Mouse (Mus musculus): ENCODE results near the gene Lonp1. TPM values are rescaled to one million over a fixed set of nuclear protein-coding genes. Genes with fewer than 3 reads are reported as not detected.
"Not testable (repeated sequence)": the region's sequence is repeated elsewhere in the genome, so short reads cannot be mapped to it uniquely, and the experiment has no call there.

Lonp1 gene
- total and polyA plus RNA-seq, 2 experiments from 2014 or later = 40.1 to 69.5 TPM

GRCm38 (mm10) chr17:56654771-56655170 is 28.1 kb upstream of the Lonp1 start:
- Histone ChIP-seq H3K27me3 (ENCODE audit: insufficient read depth, low read length) (no peaks in the 10 kb centered on the region), H3K36me3 (ENCODE audit: insufficient read depth, low read length) (no peaks in the 10 kb centered on the region), H3K4me3 (ENCODE audit: low read depth, low read length) (no peak overlapping the region), H3K27ac (ENCODE audit: low read depth, low read length) (no peak overlapping the region), H3K9ac (replicated peaks; ENCODE audit: low read length, poor library complexity, severe bottlenecking) (no peak overlapping the region), H3K4me2 (ENCODE audit: low read depth, low read length, poor library complexity, severe bottlenecking) (no peak overlapping the region), H3K9me3 (ENCODE audit: low read length) (no peaks in the 10 kb centered on the region), H3K4me1 (ENCODE audit: insufficient read depth, low read length) (no peaks in the 10 kb centered on the region)
- DNase-seq (ENCODE audit: low spot score) = no peak
- WGBS = 74% methylated on average over 2 of the region's 2 CpGs
- TF ChIP-seq CTCF (IDR thresholded peaks at IDR 0.05) = no peak
- no peak for ATAC-seq (ENCODE audit: low FRiP score)

DNA sequence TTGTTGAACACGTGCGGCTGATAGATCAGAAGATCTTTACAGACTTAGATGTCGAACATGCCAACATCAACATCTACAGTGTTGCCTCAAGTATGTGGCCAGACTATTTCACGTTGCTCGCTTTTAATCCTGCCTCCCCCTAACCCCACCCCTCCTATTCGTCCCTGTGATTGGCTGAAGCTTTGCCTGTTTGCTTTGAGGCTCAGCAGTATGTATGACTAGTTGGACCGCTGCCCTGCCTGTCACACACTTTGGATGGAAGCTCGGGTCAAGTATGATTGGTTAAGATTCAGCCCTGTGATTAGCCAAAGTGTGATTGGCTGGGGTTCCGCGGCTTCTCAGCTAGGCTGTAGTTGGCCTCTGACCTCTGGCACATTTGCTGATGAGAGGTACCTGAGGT is 25.1 kb upstream of the Lonp1 start:
- H3K4me1 ChIP-seq (ENCODE audit: insufficient read depth, low read length) = no peaks in the 10 kb centered on the region
- no peak overlapping the region for H3K9ac ChIP-seq (replicated peaks; ENCODE audit: low read length, poor library complexity, severe bottlenecking)
- H3K36me3 ChIP-seq (ENCODE audit: insufficient read depth, low read length) = no peaks in the 10 kb centered on the region
- no peak overlapping the region for H3K4me3 ChIP-seq (ENCODE audit: low read depth, low read length)
- DNase-seq (ENCODE audit: low spot score) (peak; percentile 22), ATAC-seq (ENCODE audit: low FRiP score) (no peak)
- 41% methylated on average over 10 of the region's 10 CpGs for WGBS
- no peak for TF ChIP-seq CTCF (IDR thresholded peaks at IDR 0.05)
- no peak overlapping the region for H3K27ac ChIP-seq (ENCODE audit: low read depth, low read length)
- H3K27me3 ChIP-seq (ENCODE audit: insufficient read depth, low read length) = no peaks in the 10 kb centered on the region
- no peak overlapping the region for H3K4me2 ChIP-seq (ENCODE audit: low read depth, low read length, poor library complexity, severe bottlenecking)
- no peaks in the 10 kb centered on the region for H3K9me3 ChIP-seq (ENCODE audit: low read length)

GRCm38 (mm10) chr17:56647546-56647945 is 20.9 kb upstream of the Lonp1 start:
- no peak for ATAC-seq (ENCODE audit: low FRiP score)
- Histone ChIP-seq H3K9me3 (ENCODE audit: low read length) (no peaks in the 10 kb centered on the region), H3K27me3 (ENCODE audit: insufficient read depth, low read length) (no peaks in the 10 kb centered on the region), H3K36me3 (ENCODE audit: insufficient read depth, low read length) (no peaks in the 10 kb centered on the region), H3K4me1 (ENCODE audit: insufficient read depth, low read length) (no peaks in the 10 kb centered on the region), H3K4me3 (ENCODE audit: low read depth, low read length) (no peak overlapping the region), H3K27ac (ENCODE audit: low read depth, low read length) (no peak overlapping the region), H3K9ac (replicated peaks; ENCODE audit: low read length, poor library complexity, severe bottlenecking) (no peak overlapping the region), H3K4me2 (ENCODE audit: low read depth, low read length, poor library complexity, severe bottlenecking) (no peak overlapping the region)
- WGBS = 58% methylated on average over 11 of the region's 13 CpGs
- no peak for TF ChIP-seq CTCF (IDR thresholded peaks at IDR 0.05)
- DNase-seq (ENCODE audit: low spot score) = no peak

GRCm38 (mm10) chr17:56643237-56643636 is 16.6 kb upstream of the Lonp1 start:
- no peaks in the 10 kb centered on the region for H3K36me3 ChIP-seq (ENCODE audit: insufficient read depth, low read length)
- no peak overlapping the region for H3K4me3 ChIP-seq (ENCODE audit: low read depth, low read length)
- no peak for TF ChIP-seq CTCF (IDR thresholded peaks at IDR 0.05)
- DNase-seq (ENCODE audit: low spot score) = no peak
- WGBS = 82% methylated on average over 4 of the region's 4 CpGs
- ATAC-seq (ENCODE audit: low FRiP score) = no peak
- no peaks in the 10 kb centered on the region for H3K4me1 ChIP-seq (ENCODE audit: insufficient read depth, low read length)
- H3K27me3 ChIP-seq (ENCODE audit: insufficient read depth, low read length) = no peaks in the 10 kb centered on the region
- no peak overlapping the region for H3K9ac ChIP-seq (replicated peaks; ENCODE audit: low read length, poor library complexity, severe bottlenecking)
- H3K9me3 ChIP-seq (ENCODE audit: low read length) = no peaks in the 10 kb centered on the region
- no peak overlapping the region for H3K27ac ChIP-seq (ENCODE audit: low read depth, low read length)
- no peak overlapping the region for H3K4me2 ChIP-seq (ENCODE audit: low read depth, low read length, poor library complexity, severe bottlenecking)

DNA sequence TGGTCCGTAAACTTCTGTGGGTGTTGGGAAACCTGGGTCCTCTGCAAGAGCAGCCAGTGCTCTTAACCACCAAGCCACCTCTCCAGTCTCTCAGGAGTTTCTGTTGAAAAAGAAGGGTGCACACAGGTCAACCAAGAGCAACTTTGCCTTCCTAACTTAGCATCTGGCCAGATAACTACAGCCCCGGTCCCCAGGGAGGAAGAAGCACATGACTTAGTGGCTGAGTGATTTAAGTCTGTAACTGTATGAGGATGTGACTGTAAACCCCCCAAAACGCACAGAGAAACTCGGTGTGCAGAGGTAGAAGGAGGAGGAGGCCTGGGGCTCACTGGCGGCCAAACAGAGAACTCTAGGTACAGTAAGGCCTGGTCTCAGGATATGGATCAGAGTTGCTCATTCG is 7.3 kb upstream of the Lonp1 start:
- DNase-seq (ENCODE audit: low spot score) = no peak
- no peak for TF ChIP-seq CTCF (IDR thresholded peaks at IDR 0.05)
- Histone ChIP-seq H3K27ac (ENCODE audit: low read depth, low read length) (no peak overlapping the region), H3K36me3 (ENCODE audit: insufficient read depth, low read length) (no peaks in the 10 kb centered on the region), H3K4me1 (ENCODE audit: insufficient read depth, low read length) (no peaks in the 10 kb centered on the region), H3K27me3 (ENCODE audit: insufficient read depth, low read length) (no peaks in the 10 kb centered on the region), H3K9me3 (ENCODE audit: low read length) (no peaks in the 10 kb centered on the region), H3K4me2 (ENCODE audit: low read depth, low read length, poor library complexity, severe bottlenecking) (no peak overlapping the region), H3K4me3 (ENCODE audit: low read depth, low read length) (no peak overlapping the region), H3K9ac (replicated peaks; ENCODE audit: low read length, poor library complexity, severe bottlenecking) (no peak overlapping the region)
- no peak for ATAC-seq (ENCODE audit: low FRiP score)
- WGBS = 89% methylated on average over 6 of the region's 6 CpGs

- H3K4me3 ChIP-seq (ENCODE audit: low read depth, low read length) = no peak overlapping the region
- WGBS = 54% methylated on average over 4 of the region's 4 CpGs
- TF ChIP-seq CTCF (IDR thresholded peaks at IDR 0.05) = no peak
- H3K27me3 ChIP-seq (ENCODE audit: insufficient read depth, low read length) = no peaks in the 10 kb centered on the region
- H3K36me3 ChIP-seq (ENCODE audit: insufficient read depth, low read length) = no peaks in the 10 kb centered on the region
- no peak overlapping the region for H3K9ac ChIP-seq (replicated peaks; ENCODE audit: low read length, poor library complexity, severe bottlenecking)
- H3K4me2 ChIP-seq (ENCODE audit: low read depth, low read length, poor library complexity, severe bottlenecking) = no peak overlapping the region
- ATAC-seq (ENCODE audit: low FRiP score) (no peak), DNase-seq (ENCODE audit: low spot score) (no peak)
- H3K9me3 ChIP-seq (ENCODE audit: low read length) = no peaks in the 10 kb centered on the region
- no peaks in the 10 kb centered on the region for H3K4me1 ChIP-seq (ENCODE audit: insufficient read depth, low read length)
- no peak overlapping the region for H3K27ac ChIP-seq (ENCODE audit: low read depth, low read length)
Observed at GRCm38 (mm10) chr17:56631807-56632206, 5.1 kb upstream of the Lonp1 start.

- not testable (repeated sequence) for ATAC-seq (ENCODE audit: low FRiP score); H3K36me3 ChIP-seq (ENCODE audit: insufficient read depth, low read length); H3K27ac ChIP-seq (ENCODE audit: low read depth, low read length); H3K4me2 ChIP-seq (ENCODE audit: low read depth, low read length, poor library complexity, severe bottlenecking); H3K4me1 ChIP-seq (ENCODE audit: insufficient read depth, low read length); H3K4me3 ChIP-seq (ENCODE audit: low read depth, low read length); H3K9me3 ChIP-seq (ENCODE audit: low read length); DNase-seq (ENCODE audit: low spot score); H3K9ac ChIP-seq (replicated peaks; ENCODE audit: low read length, poor library complexity, severe bottlenecking); H3K27me3 ChIP-seq (ENCODE audit: insufficient read depth, low read length)
- WGBS = 90% methylated on average over 26 of the region's 27 CpGs
Observed at GRCm38 (mm10) chr17:56629800-56630781, 3.4 kb upstream of the Lonp1 start.
